Mouse (Mus musculus): Measurements from ENCODE around the gene Pdxp. TPM values are rescaled to one million over a fixed set of nuclear protein-coding genes. Genes with fewer than 3 reads are reported as not detected.
"Not testable (repeated sequence)": the region's sequence is repeated elsewhere in the genome, so short reads cannot be mapped to it uniquely, and the experiment has no call there.

Gene Pdxp
- 10 to 100 TPM in 1 of 2 experiments, 1 to 10 TPM in 1; 9.4 to 10.1 TPM for total RNA-seq (2021)
- long read RNA-seq, experiment 1, transcript Pdxp-201 (2 exons, 2,001 nt) = major isoform, 31 of 31 reads
- long read RNA-seq, experiment 1, partial matches to known transcripts = 0 of 31 reads
- long read RNA-seq, experiment 1, other reads (novel, unspliced or antisense) = 0 of 31 reads
- long read RNA-seq, experiment 2, transcript Pdxp-201 (2 exons, 2,001 nt) = major isoform, 26 of 27 reads
- long read RNA-seq, experiment 2, partial matches to known transcripts = 1 of 27 reads
- long read RNA-seq, experiment 2, other reads (novel, unspliced or antisense) = 0 of 27 reads

DNA sequence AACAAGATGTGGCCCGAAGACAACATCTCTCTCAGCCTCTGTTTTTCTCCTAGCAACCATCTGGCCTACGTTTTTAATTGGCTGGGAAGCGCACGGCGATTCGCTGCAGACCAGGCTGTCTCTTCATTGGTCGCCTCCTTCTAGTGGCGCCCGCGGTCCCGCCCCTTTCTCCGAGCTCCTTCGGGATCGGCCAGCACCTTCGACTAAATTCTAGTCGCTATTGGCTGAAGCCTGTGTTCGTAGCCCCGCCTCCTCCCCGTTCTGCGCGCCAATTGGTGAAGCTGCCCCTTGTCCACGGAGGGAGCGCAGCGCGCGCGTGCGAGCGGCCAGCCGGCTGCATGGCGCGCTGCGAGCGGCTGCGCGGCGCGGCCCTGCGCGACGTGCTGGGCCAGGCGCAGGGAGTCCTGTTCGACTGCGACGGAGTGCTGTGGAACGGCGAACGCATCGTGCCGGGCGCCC, at the start of gene Pdxp:
Gene Pdxp (plus strand): TSS at position 288 of the 459 bp plus-strand sequence.
- peak; percentile 92 for DNase-seq

GRCm38 (mm10) chr15:78868398-78868797, 45.3 kb upstream of the Pdxp start:
- no peak for DNase-seq

GRCm38 (mm10) chr15:78868826-78869233, 44.9 kb upstream of the Pdxp start:
- DNase-seq = no peak

DNA sequence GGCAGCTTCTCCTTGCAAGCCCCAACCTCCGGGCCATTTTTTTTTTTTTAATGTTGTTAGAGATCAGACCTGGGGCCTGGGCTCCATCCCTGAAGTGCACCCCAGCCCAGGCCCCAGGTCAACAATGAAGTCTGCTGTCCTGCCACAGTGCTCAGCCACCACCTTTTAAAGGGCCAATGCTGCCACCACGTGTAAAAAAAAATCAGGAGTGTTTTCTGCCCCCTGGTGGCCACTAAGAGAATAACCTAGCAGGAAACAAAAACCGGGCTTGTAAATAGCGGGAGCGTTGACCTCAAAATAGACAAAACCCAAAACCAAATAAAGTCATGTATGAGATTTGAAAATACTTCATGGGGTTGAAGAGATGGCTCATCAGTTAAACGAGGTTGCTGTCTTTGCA, 43.9 kb upstream of the Pdxp start:
- DNase-seq = no peak

GRCm38 (mm10) chr15:78872021-78872608, 41.6 kb upstream of the Pdxp start:
- no peak for DNase-seq

- DNase-seq = no peak
Observed at GRCm38 (mm10) chr15:78873803-78874435, 39.8 kb upstream of the Pdxp start.

- DNase-seq = no peak
Observed at GRCm38 (mm10) chr15:78874989-78875388, 38.7 kb upstream of the Pdxp start.

GRCm38 (mm10) chr15:78875537-78875936, 38.2 kb upstream of the Pdxp start:
- no peak for DNase-seq

DNA sequence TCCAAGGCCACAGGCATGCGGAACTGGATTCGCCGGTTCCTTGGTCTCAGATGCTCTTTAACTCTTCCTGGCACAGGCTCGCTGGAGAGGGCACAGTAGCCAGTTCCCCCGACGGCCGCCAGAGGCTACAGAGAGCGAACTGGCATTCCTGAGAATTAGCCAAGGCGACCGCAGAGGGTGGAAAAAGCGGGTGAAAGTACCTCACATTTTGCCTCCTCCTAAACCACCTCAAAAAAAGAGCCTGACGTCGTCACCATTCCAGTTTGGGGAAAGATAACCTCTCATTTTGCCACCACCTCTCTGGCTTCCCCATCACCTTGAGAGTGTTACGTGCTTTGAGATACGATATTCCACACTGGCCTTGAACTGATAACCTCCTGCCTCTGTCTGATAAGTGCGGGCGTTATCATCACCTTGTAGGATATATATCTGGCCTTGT, 37.4 kb upstream of the Pdxp start:
- DNase-seq = peak; percentile 82

GRCm38 (mm10) chr15:78876991-78877809, 36.5 kb upstream of the Pdxp start, which contains the start of gene Gga1:
TSS of gene Gga1 (plus strand) at chr15:78877190.
- peak; percentile 86 for DNase-seq

DNA sequence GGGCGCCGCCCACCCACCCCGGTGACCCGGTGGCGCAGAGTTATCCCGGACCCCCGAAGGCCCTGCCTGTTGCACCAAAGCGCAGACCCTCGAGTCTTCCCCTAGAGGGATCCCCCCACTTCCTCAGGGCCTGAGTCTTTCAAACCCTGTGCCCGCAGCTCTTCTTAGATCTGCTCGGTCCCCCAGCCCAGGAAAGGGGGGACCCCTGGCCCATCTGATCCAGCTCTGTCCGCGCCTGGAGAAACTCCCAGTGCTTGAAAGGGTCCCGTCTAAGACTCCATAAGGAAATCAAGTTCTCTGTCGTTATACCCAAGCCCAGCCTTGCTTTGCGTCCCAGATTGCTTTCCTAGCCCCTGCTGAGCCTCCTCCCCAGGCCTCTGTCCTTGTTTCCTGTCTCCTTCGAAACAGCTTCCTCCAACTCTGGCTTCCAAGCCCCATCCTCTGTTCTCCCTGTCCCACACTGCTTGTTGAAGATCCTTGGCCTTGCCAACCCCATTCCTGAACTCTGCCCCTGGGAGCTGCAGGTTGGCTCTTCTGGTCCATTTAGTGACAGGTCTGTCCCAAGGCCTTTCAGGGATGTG, 35.8 kb upstream of the Pdxp start:
- DNase-seq = no peak

GRCm38 (mm10) chr15:78878792-78879516, 34.8 kb upstream of the Pdxp start:
- not testable (repeated sequence) for DNase-seq

- DNase-seq = no peak
Observed at GRCm38 (mm10) chr15:78880432-78880831, 33.3 kb upstream of the Pdxp start.

GRCm38 (mm10) chr15:78881828-78882227, 31.9 kb upstream of the Pdxp start:
- no peak for DNase-seq

GRCm38 (mm10) chr15:78889401-78889853, 24.3 kb upstream of the Pdxp start:
- DNase-seq = no peak

- DNase-seq = no peak
Observed at GRCm38 (mm10) chr15:78892440-78892839, 21.3 kb upstream of the Pdxp start.

GRCm38 (mm10) chr15:78894726-78895125, 19.0 kb upstream of the Pdxp start:
- DNase-seq = no peak

DNA sequence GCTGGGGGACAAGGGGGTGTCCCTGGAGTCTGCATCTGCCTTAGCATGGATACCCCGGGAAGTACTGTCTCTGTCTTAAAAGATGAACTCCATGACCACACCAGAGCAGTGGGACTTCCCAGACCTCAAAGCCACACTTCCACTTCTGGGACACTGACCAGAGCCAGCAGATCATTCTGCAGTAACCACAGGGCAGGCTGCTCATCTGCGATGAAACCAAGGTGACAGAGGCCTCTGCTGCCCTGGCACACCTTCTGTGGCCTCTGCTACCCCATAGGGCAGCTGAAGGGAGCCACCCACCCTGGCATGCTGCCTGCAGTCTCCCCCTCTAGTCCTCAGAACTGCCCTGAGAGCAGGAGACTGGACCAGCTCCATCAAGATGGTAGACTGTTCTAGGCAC, 18.0 kb upstream of the Pdxp start:
- no peak for DNase-seq

DNA sequence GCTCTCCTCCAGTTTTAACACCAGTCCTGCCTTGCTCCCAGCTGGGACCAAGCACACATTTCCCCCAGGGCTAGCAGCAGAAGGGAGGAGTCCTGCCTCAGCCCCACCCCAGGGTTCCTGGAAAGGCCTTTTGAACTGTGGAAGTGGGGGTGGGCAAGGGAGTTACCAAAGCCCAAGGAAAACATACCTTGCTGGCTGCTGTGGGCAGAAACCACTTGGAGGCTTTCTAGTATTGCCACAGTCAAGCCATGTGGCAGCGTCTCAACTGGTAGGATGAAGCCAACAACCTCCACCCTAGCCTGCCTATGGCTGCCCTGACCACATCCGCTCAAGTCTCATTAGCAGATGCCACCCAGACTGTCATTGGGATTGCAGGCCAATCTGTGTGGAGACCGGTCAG, 17.6 kb upstream of the Pdxp start:
- no peak for DNase-seq

DNA sequence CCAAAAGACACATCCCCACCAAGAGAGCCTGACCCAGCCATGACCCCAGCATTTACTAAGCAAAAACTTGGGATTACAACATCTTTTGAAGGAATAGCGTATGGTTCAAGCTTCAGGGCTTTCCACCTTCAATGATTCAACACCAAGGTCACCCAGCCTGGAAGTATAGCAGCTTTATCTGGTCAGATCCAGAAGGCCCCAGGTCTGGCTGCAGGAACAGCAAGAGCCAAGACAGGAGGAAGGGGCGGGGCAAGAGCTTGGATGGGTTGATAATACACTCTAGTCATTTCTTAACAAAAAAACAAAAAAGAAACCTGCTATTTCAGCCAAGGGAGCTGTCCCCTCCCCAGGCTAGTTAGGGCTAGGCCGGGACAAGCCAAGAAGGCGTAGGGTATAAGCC, 16.2 kb upstream of the Pdxp start:
- no peak for DNase-seq

DNA sequence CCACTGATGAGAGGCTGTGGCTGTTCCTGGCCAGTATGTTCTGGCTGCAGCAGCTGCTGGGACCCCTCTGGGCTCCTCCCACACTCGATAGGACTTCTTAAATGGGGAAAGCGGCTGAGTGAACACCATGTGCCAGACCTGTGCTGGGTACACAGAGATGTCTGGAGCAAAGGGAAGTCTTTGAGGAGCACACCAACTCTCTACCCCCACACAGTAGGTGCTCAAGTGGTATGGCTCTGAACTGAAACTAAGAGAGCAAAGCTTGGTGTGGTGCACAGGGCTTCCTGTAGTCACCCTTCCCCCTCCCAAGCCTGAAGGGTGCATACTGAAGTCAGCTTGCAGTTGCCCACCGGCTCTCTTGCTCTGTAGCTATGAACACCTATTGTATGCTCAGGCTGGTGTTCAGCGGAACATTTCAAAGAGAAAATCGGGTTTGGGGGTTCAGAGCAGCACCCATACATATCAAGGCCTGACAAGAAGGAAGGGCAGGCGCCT, 15.2 kb upstream of the Pdxp start:
- DNase-seq = no peak
